Mouse (Mus musculus) right cerebral cortex, adult 18-20 months (tissue): Measurements from ENCODE around the gene Rgl1.

Experiments
- DNase-seq: peaks from one replicate; pipeline ENCODE4 v3.0.0; 2022; ENCODE audit warnings: mixed read lengths

Rgl1 gene

GRCm38 (mm10) chr1:152538817-152539216 lies 227.3 kb downstream of the Rgl1 start:
- DNase-seq: no peak

- DNase-seq: no peak
Measured at GRCm38 (mm10) chr1:152537186-152537585, 229.0 kb downstream of the Rgl1 start.

GRCm38 (mm10) chr1:152536416-152537018 lies 229.6 kb downstream of the Rgl1 start:
- DNase-seq: peak; percentile 70

GRCm38 (mm10) chr1:152534531-152534930 lies 231.6 kb downstream of the Rgl1 start:
- no peak for DNase-seq

- no peak for DNase-seq
Measured at GRCm38 (mm10) chr1:152531498-152531897, 234.7 kb downstream of the Rgl1 start.

- DNase-seq: no peak
Measured at GRCm38 (mm10) chr1:152528778-152529177, 237.4 kb downstream of the Rgl1 start.

GRCm38 (mm10) chr1:152528214-152528613 lies 237.9 kb downstream of the Rgl1 start:
- no peak for DNase-seq

- DNase-seq: no peak
Measured at GRCm38 (mm10) chr1:152526154-152526553, 240.0 kb downstream of the Rgl1 start.

- peak; percentile 81 for DNase-seq
Measured at GRCm38 (mm10) chr1:152524987-152525648, 241.0 kb downstream of the Rgl1 start.

- DNase-seq: peak; percentile 90
Measured at GRCm38 (mm10) chr1:152524098-152524892, 241.9 kb downstream of the Rgl1 start.

GRCm38 (mm10) chr1:152523292-152523691 lies 242.9 kb downstream of the Rgl1 start:
- no peak for DNase-seq

GRCm38 (mm10) chr1:152522226-152522625 lies 243.9 kb downstream of the Rgl1 start:
- DNase-seq: peak; percentile 77

- peak; percentile 39 for DNase-seq
Measured at GRCm38 (mm10) chr1:152520798-152521575, 245.2 kb downstream of the Rgl1 start.

- no peak for DNase-seq
Measured at GRCm38 (mm10) chr1:152518971-152519370, 247.2 kb downstream of the Rgl1 start.

- no peak for DNase-seq
Measured at GRCm38 (mm10) chr1:152517057-152517570, 249.0 kb downstream of the Rgl1 start.

- no peak for DNase-seq
Measured at GRCm38 (mm10) chr1:152514256-152514655, 251.9 kb downstream of the Rgl1 start.

- no peak for DNase-seq
Measured at GRCm38 (mm10) chr1:152511237-152511636, 254.9 kb downstream of the Rgl1 start.

- DNase-seq: no peak
Measured at GRCm38 (mm10) chr1:152508481-152509220, 257.5 kb downstream of the Rgl1 start.

- no peak for DNase-seq
Measured at GRCm38 (mm10) chr1:152506726-152507125, 259.4 kb downstream of the Rgl1 start.

- DNase-seq: no peak
Measured at GRCm38 (mm10) chr1:152506175-152506574, 260.0 kb downstream of the Rgl1 start.

- no peak for DNase-seq
Measured at GRCm38 (mm10) chr1:152499802-152500201, 266.3 kb downstream of the Rgl1 start.

GRCm38 (mm10) chr1:152497581-152497980 lies 268.6 kb downstream of the Rgl1 start:
- DNase-seq: no peak
